Mouse (Mus musculus) T-cell, adult 2 months (primary cell): ENCODE results near the gene Relb.

Experiments
- DNase-seq: peaks from one replicate; pipeline ENCODE4 v3.0.0; 2022; ENCODE audit warnings: low spot score

Gene Relb

DNA sequence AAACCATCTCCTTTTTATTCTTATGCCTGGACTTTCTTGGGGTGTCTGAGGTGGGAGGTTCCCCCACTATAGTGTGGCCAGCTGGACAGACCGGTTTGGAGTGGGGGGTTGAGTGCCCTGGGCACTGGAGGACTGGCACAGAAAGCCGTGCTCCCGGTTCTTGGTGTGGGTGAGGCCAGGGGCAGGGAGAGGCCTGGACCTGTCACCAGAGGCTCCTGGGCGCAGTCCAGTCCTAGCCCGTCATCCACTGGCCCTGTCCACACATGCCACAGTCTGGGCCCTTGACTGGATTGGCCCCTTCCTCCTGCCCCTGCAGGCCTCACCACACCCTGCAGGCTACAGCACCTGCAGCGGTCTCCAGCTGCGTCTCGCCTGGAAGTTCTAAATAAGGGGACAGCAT lies 48.6 kb downstream of the Relb start:
- no peak for DNase-seq

DNA sequence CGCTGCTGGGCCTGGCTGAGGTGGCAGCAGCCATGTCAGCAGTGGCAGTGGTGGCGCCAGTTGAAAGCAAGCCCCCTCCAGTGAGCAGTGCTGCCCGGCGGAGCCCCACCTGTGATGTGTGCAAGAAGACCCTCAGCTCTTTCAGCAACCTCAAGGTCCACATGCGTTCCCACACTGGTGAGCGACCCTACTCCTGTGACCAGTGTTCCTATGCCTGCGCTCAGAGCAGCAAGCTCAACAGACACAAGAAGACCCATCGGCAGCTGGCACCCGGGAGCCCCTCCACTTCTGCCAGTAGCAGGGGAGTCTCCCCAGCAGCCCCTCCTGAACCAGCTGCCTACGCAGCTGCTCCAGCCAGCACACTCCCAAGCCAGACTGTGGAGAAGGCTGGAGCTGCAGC lies 49.5 kb downstream of the Relb start:
- DNase-seq, result no peak

DNA sequence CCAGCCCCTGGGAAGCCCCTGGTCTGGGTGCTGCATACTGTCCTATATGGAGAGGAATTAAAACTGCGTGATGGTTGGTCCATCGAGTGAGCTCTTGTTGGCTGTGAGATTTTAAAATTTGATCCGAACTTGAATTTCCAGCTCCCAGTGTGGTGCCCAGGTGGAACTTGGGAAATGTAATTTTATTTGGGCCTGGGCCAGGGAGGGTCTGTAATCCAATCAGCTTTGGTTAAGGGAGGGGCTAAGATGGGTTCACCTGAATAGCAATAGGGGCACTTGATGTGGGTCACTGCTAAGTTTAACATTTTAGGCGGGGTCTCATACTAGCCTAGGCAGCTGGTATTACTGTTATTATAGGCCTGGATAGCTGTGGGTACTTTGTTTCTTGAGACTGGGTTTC lies 50.8 kb downstream of the Relb start:
- DNase-seq, result no peak

DNA sequence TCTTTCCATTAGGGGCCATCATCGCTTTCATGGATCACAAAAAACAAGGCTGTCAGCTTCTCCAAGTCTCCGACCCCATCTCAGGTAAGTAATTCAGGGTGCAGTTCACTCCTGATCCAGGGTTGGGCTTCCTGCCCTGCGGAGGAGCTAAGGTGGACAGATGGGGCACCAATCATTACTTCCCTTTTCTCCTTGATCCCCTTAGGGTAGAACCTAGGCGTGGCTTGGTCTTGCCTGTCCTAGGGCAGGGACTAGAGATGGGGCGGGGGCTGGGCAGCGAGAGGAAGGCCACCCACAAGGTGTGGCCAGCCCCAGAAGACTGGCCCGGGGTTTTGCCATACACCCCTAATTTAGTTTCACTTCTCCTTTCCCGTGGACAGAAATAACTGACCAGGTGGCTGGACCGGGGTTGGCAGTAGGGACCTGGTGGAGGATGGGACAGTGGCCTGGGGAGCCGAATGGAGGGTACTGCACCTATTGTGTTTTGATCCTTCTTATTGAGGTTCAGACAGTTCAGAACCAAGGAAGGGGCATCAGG lies 51.3 kb downstream of the Relb start:
- DNase-seq, result no peak

DNA sequence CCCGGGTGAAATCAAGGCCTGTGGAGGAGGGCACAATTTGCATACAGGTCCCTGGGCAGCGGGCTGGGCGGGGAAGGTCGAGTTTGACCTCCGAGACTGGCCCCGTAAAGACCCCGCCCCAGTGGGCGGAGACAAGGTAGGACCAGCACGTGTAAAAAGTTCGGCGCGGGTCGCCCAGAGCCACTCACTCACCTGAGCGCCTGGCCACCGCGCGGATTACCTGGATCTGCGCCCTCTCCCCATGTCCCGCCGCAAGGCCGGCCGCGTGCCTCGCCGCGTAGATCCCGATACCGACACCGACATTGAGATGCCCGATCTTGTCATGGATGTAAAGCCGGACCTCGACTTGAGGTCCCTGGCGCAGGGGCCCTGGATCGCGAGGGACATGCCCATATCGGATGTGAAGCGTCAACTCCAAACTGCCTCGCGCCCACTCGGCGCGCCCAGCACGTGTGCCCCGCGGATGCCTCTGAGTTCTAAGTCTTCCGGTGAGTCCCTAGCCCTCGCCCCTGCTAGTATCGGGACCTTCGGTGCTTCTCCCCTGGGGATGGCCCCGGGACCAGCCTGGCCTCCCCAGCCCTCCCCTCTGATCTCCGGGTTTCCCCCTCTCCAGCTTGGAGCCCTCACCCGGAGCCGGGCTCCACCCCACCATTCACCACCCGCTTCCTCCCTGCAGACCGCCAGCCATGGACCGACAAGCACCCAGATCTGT lies 51.9 kb downstream of the Relb start, which contains the start of the genes Zfp296 and Gemin7:
Zfp296 (plus strand) TSS at position 147 of the 712 bp plus-strand sequence.
Gemin7 (minus strand) TSS at position 455 of the 712 bp plus-strand sequence.
- peak; percentile 47 for DNase-seq

DNA sequence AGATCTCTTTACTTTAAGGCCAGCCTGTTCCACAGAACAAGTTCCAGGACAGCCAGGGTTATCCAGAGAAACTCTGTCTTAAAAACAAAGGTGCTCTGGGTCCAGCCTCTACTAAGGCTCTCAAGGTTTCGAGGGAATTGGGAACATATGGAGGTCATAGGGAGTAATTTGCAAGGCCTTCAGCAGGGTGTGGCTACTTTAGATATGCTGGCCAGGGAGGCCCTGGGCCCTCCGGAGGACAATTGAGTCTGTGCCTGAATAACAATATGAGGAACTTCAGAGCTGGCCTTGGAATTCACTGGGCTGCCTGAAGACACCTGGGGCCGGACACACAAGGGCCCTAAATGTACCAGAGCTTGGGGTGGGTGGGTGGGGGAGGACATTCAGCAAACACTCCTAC lies 53.7 kb downstream of the Relb start:
- no peak for DNase-seq

DNA sequence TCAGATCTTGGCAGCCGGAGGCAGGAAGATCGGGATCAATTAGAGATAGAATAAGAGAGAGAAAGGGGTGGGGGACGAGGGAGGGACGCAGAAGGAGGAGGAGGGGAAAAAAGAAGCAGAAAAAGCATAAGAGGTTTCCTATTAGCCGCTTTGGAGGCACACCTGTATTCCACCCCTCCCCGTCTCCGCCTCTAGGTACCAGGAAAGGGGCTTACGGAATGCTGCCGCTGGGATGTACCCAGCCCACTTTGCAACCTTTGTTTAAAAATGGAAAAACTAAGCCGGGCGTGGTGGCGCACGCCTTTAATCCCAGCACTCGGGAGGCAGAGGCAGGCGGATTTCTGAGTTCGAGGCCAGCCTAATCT lies 55.5 kb downstream of the Relb start:
- DNase-seq, result no peak

DNA sequence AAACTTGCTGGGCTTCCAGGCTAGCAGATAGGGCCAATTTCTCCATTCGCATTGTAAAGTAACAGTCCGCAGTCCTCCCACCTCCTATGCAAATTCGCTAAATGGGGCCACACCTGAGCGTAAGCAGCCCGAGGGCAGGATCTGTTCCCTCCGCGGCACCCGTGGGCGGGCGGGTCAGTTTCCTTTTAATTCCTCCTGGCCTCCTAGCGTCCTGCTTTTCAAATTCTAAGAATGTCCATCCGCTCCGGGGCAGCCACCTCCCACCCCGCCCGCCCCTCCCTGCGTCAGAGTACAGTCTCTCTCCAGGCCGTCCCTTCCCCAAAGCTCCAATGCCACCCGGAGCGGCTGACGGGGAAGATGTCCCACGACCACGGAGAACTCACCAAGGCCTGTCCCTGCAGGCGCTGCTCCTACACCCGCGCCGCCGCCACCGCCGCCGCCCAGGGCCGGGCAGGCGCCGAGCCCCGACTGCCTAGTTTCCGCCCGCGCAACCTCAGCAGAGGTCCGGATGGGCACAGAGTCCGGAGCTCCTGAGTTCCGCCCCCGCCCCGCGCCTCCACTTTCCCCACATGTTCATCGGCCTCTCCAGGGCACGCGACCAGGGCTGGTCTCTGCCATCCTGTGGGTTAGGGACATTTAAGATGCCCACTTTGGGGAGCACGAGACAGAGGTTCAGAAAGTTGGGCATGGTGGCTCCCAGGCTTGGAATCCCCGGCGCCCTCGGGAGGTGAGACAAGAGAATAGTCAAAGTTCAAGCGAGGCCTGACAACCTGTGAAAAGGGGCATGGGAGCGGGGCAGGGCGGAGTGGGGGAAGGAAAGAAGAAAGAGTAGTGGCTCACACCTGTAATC lies 56.1 kb downstream of the Relb start:
- peak; percentile 79 for DNase-seq

DNA sequence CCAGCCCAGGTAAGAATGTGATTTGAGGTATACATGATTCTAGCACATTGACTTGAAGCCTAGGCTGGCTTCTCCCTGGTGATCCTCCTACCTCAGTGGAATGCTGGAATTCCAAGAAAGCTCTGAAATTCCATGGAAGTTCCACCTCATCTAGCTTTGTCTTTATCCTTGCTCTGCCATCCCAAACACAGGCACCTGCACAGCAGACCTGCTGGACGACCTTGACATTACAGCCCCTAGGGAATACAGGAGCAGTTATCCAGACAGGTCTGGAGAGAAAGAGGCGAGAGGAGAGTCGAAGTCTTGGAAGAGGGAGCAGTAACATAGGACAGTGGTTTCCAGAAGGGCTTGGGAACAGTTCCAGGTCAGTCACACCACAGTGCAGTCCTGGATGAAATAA lies 59.6 kb downstream of the Relb start:
- DNase-seq, result no peak

DNA sequence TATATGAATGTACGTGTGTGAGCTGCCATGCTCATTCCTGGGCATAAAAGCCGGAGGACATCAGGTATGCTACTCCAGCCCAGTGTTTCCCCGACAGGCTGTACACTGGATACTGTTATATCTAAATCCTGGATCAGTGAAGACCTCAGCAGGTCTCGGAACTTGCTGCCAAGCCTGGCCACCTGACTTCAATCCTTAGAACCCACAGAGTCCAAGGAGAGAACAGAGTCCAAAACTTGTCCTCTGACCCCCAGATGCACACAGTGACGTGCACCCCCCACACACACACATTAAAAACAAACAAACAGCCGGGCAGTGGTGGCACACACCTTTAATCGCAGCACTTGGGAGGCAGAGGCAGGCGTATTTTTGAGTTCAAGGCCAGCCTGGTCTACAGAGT lies 61.8 kb downstream of the Relb start:
- no peak for DNase-seq

DNA sequence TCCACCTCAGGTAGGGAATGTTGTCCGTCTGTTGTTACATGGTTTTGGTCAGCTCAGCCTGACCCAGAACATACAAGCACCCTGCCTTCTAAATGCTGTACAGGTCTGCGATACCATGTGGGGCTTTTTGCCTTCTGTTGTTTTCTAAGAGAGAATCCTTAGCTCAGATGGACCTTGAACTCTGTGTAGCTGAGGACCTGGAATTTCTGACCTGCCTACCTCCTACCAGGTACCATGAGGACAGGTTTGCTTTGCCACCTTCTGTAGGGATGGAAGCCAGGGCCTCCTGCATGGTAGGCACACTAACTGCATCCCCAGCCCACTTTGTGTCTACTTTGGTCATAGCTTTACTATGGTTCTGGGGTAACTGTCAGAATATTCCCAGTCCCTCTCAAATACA lies 63.4 kb downstream of the Relb start:
- no peak for DNase-seq

DNA sequence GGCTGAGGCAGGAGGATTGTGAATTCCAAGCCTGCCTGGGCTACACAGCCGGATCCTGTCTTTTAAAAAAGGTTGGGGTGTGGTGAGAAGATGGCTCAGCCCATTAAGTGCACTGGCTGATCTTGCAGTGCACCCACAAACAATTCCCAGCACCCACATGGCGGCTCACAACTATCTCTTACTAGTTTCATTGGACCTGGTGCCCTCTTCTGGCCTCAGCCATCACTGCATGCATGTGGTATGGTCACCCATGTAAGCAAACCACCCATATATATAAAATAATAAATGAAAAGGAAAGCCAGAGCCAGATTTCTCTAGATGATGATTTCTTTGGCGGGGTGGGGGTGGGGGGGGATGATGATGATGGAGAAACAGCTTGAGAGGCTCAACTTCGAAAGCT lies 64.8 kb downstream of the Relb start:
- DNase-seq, result no peak

DNA sequence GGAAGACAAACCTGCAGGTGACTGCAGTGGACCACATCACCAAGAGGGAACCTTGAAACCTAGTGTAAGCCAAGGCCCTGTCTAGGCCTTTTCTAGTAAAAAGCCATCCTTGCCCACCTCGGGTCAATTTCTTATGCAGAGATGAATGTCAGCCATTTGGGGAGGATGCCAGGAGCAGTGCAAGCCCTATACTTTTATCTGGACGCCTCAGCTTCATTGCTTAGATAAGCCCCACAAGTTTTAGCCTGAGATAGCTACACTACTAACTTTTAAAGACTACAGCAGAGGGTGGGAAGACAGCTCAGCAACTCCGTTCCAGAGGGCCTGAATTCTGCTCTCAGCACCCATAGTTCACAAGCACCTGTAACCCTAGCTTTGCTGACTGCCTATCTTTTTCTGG lies 65.4 kb downstream of the Relb start:
- DNase-seq, result no peak

DNA sequence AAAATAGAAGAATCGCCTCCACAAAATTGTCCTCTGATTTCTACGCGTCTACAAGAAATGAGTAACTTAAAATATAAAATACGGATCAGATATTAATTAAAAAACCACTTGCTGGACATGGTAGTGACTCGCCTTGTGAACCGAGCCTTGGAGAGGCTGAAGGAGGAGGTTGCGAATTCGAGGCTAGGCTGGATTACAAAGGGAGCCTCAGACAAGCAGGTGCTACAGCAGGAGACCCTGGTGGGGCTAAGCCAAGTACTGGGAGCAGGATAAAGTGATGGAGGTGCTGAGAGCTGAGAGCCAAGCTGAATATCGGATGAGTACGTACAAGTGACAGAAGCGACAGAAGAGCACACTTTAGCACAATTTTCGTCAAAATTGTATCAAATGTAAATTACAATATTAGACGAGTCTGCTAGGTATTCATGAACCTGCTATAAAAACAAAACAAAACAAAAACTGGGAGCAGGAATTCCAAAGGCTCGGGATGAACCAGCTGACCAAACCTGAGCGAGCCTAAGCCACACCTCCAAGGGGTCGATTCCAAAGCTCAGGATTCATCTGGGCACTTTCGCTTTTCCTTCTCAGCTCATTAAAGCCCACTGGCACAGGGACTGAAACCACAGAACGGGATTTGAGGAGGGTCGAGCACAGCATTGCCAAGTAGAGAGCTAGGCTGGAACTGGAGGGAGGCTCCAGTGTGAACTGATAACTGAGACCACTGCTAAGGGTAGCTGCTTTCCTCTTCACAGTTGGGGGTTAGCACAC lies 66.4 kb downstream of the Relb start, which contains the start of gene Ppp1r37:
Ppp1r37 (minus strand) TSS at position 434 of the 768 bp plus-strand sequence.
- DNase-seq, result no peak

DNA sequence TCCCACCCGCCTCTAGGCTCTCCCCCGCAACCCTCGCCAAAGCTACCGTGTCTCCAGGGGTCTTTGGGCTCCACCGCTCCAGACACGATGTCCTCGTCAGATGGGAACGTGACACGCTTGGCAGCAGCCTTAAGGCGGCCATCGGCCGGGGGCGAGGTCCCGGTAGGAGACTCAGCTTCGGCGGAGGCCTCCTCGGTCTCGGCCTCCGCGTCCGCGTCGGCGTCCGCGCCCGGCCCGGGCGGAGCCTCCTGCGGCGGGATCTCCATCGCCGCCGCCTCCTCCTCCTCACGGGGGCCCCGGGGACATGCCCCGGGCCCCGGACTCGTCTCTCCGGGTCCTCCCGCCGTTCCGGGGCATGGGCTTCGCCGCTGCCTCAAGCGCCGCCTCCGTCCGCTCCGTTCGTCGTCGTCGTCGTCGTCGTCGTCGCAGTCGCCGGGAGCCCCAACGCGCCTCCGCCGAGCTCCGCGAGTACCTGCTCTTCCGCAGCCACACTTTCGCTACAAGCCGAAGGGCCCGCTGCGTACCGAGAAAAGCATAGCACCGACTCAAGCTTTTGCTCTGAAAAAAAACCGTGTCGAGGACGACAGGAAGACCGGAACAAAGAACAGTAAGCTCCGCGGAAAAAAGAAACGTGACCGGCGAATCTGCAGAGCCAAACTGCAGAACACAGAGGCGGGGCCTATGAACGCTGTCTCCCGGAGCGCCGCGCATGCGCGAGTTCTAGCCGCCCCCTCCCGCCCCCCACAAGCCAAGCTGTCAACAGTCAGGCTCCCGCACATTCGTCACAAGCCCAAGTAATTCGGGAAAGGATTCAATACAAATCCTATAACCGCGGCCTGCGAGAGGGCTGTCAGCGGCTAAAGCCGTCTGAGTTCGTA lies 67.2 kb downstream of the Relb start:
- DNase-seq, result peak; percentile 87

DNA sequence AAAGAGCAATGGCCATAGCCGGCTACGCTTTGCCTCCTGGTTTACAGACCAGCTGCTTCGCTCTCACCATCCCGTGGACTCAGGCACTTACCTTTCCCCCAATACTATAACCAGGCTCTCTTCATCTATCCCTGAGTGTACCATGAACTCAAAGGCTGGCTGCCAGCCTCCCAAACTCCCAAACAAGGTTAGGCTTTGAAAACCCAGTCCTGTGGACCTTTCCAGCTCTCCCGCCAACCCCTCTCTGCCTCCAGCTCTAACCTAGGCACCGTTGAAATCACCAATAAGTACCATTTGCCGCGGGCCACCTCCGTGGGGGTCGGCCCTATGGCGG lies 67.8 kb downstream of the Relb start:
- DNase-seq, result no peak

DNA sequence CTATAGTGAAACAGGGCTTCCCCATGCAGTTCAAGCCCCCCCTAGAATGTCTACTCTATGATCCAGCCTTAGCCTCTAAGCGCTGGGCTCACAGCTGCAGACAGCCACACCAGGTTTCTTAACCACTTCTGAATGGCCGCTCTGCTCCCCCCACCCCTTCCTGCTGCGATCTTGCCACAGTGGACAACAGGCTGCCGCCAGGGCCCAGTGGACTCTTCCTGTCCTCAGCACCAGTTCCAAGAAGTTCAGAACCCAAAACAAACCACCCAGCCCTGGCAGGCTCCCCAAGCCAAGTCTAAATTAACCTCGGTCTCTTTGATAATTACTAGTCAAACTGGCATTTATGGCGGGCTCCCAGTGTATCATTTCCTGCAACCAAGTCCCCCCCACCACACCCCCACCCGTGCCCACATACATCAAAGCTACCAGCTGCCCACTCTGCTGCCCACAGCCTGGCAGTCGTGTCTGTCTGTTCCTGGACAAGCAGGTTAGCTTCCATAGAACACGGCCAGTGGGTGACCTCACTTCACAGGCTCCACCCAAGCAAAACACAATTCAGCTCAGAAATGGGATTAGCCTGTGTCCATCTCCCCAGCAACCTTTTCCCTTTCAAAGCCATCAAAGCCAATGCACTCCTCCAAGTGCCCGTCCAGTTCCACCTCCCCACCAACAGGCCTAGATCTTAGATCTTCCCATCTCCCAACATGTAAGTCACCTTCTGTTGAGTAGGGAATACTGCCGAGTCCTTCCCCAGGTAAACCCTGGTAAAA lies 68.6 kb downstream of the Relb start:
- DNase-seq, result no peak

DNA sequence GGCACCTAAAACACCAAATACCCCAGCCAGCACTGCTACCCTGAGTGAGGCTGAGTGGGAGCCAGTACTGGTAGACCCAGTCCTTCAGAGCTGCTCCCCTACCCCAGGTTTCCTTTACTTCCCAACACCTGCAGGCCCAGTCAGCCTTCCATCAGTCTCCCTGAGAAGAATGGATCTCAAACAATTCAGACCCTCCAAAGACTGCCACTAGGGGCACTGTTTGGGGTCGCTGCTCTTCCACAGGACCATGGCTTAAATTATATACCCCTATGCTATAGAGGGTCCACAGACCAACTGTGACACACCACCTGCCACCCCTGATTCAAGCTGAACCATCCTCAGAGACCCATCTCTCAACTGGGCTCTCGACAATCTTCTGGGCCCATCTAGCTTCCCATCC lies 70.3 kb downstream of the Relb start:
- DNase-seq, result no peak

DNA sequence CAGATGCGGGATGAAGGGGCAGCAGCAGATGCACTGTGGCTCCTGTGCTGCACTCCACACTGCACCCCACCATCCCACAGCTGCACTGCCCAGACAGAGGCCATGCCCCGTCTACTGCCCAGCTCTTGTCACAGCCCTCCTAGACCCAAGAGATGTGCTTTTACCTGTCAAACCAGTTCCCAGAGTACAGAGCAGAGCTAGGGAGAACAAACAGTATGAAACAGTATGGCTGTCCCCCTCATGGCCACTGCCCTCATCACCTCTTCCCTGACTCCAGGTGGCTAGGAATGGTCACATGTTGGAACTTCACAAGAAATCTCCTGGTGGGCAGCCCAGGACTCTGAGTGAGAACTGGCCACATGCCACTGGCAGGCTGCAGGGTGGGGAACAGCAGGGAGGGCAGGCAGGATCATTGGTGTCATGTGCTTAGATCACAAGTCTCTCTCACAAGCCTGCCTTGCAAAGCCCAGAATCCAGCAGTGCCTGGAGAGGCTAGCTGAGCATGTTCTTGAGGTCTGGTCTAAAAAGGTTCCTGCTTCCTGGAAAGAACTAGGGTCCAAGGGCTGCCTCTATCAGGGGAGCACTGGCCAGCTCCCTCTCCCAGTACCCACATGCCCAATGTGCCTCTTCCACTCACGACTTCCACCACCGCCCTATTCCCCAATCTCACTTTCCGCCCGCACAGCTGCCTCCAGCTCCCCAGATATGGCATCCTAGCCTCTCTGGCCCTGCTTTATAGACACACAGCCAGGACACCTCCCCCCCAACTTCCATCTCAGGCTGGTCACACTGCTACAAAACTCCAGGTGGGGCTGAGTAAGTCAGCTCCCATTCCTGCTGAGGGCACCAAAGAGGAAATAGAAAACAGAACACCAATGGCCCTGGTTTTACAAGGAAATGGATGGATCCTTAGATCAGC lies 71.0 kb downstream of the Relb start:
- no peak for DNase-seq

DNA sequence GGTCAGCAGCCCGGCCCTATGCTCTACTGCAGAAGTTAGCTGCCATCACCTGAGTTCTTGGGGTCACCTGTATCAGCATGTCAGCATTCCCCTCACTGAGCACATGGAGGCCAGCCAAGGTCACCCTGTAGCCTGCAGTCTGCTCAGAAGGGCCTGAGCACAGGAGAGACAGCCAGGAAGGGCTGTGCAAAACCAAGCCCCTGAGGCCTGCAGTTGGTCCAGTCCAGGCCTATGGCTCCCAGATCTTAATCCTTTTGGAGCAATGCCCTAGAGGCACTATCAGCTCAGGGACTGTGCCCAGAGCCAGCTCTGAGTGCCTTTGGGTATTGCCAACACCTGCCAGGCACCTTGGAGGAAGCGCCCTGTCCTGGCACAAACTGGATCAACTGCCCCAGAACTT lies 72.2 kb downstream of the Relb start:
- no peak for DNase-seq
